Mouse (Mus musculus): ENCODE measurements at regions not wholly inside any gene's neighbourhood (a gene's known extent, or its start where the extent isn't known, plus 50 kb on each side); places are given as distances from the start of the nearest gene placed in this dataset.

DNA sequence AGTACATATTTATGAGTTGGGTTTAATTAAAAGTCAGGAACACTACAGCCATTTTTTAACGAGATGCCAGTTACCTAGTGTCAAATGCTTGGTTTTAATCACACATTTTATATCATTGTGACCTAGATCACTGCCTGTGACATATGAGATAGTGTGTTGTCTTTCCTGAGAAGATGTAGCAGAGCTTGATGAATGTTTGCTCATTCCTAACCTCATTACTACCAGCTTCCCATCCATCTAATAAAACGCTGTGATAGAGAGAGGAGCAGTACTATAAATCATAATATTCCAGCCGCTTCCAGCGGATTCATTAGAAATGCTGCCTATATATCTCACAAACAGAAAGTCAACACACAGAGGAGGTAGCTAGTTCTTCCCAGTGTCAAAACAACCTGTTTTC, 163.6 kb downstream of the Aldoart1 start:
- no peak for DNase-seq

DNA sequence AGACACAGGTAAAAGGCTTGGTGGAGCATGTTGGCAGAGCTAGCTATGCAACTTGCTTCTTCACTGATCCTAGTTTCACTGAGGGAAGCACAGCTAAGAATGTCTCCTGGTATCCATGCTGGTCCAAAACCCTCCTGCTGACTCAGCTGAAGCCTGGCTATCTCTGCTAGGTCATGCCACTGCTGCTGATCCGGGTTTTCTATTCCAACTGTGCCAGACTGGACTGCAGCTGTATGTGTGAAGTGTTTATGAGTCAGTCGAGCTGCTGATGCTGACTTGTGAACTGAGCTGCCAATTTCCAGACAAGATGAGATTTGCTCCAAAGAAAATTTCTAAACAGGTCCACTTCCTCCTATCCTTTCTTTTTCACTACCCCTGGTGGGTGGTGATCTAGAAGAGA, 178.4 kb downstream of the Aldoart1 start:
- no peak for DNase-seq

DNA sequence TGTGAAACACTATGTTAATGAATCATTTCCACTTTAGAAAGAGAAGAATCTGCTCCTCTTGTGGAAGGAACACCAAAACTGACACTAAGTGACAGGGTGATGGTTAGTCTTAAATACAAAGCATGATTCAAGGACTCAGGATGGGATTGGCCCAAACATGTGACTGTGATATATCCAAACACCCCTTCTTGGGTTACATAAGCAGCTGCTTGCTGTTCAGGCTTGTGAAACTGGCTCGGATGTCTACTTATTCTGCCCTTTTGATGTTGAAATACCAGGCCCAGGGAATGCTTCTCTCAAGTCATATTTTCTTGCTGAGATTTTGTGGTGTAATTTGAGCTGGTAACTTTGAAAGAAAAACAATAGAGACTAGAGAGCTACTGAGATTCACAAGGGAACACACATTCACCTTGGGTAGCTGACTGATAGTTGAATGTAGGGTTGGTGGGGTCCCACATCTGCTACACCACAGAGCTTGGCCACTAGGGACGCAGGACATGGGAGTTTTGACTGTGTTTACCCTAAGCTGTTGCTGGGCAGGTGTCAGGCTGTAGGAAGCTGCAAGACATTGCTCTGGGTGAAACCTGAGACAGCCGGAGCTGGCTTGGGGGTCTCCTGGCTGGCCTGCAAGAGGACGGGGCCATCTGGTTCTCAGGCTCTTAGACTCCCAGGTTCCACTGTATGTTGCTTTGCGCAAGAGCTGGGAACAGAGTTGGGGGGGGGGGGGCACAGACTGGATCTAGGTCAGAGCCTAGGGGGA, 180.6 kb downstream of the Aldoart1 start:
- DNase-seq, result no peak

DNA sequence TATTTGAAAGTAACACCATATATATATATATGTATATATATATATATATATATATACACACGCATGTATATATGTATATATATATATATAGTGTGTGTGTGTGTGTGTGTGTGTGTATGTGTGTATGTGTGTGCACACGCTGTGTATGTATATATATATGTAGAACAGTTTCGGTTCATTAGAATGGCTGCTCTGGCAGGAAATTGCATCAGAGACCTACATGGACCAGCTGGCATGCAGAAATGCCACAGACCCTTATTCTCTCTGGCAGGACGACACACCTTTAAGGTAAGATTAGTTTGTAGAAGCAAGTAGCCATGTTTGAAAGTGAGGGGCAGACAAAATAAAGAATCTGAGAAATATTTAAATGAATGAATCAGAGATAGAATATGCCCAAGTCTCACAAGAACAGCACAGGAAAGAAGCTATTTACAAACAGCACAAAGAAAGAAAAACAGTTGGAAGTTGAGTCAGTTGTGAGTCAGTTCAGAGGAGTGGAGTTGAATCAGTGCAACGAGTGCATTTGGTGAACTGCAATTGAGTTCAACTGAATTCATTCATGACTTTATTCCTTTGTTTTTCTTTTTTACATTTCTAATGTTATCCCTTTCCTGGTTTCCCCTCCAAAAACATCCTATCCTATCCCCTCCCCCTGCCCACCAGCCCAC, 182.5 kb downstream of the Aldoart1 start:
- DNase-seq, result no peak

DNA sequence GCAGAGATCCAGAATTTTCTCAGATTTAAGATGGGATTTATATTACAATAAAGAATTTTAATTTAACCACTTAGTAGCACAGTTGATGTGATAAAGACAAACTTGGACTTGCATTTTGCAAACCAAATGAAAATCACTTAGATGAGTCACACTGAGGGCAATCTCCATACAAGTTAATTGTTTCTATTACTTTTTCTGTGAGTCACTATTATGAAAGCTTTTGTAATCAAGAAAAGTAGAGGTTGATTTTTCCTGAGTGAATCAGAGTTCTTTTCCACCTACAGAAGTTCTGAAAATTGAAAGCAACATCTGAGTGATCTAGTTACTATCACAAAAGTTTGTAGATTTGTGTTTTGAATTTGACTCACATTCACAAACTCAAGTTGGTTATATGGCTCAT, 188.1 kb downstream of the Aldoart1 start:
- DNase-seq, result no peak

DNA sequence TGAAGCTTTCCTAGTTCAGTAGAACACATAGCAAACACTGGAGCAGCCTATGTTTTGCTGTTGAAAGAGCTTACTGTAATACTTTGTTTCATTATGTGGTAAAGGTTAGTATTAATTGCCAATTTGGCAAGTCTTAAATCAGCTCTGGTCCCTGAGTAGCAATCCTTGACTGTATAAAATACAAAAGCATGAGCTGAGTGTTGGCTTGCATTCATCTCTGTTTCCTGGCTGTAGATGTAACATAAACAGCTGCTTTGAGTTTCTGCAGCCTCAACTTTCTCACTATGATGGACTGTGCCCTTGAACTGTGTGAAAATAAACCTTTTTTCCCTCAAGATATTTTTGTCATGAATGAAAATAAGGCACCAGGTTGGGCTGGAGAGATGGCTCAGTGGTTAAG, 190.0 kb downstream of the Aldoart1 start:
- DNase-seq, result no peak

DNA sequence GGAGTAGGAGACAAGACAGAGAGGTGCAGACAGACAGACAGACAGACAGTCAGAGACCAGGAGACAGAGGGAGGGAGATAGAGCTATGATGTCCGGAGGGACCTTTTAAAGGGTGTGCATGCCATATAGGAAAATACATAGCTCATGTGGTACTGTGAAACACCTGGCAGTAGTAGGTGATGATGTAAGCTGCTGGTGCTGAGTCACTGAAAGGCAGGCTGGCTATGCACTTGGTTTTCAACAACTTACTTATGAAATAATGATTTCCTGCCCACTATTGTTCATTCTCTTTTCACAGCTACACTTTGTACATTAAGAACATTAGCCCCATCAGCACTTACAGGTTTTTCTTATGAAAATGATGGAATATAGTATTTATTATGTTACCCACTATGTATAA, 196.2 kb downstream of the Aldoart1 start:
- no peak for DNase-seq

DNA sequence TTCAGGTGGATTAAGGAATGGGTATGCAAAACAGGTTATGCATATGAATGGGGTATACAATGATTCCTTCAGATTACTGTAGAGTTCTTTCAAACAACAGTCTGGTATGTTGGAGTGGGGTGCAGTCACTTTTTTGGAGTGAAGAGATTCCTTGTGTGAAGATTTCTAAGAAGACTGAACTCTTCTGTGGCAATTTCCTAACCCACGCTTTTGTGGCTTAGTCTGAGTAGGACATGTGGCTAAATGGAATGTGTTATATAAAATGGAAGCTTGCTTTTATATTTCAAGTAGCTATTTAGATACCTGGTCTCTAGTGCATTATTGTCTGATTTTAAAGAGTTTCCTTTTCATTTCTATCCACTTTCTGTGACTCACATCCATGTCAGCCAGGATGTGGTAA, 205.3 kb downstream of the Aldoart1 start:
- no peak for DNase-seq

DNA sequence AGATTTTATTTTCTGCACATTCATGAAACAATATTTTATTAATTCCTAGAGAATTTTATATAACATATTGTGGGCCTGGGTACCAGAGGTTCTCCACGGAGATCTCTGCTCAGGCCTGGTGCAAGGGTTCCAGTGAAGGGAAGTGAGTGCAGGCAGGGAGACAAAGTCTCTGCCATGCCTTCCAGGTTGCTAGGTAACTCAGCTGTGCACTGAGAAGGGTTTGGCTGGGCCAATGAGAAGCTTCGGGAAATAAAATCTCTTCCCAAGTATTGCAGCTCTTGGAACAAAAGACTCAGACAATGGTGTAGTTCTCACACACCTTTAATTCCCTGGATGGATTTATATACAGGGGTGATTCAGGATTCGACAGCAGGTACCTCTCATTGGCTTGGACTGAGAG, 223.0 kb downstream of the Aldoart1 start:
- no peak for DNase-seq

DNA sequence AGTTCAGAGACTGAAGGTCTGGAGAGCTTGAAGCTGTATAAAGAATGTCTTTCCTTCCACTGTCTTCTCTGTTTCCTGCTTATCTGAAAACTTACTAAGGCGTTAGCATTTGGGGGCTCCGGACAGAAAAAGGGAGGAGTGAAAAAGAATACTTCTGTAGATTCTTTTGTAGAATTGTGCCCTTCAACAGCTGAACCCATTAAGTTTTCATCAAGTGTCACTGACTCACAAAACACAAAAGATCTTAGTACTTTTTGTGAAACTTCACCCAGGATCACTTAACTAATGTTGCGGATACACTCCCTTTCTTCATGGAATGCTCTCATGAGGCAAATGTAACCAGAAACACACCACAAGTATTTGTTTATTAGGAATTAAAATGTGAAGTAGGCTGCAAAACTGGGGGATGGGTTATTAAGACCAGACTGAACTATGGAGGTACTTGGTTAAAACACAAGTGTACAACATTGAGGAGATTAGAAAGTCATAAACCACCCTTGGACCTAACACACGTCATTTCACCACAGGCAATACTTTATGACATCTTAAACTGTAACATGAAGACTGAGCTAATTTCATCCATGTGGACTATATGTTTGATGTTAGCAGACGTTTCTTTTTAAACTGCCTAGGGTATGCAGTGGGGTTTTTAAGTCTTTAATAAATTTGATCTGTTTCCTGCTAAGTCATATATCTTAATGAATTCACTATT, 225.1 kb downstream of the Aldoart1 start:
- DNase-seq, result no peak

DNA sequence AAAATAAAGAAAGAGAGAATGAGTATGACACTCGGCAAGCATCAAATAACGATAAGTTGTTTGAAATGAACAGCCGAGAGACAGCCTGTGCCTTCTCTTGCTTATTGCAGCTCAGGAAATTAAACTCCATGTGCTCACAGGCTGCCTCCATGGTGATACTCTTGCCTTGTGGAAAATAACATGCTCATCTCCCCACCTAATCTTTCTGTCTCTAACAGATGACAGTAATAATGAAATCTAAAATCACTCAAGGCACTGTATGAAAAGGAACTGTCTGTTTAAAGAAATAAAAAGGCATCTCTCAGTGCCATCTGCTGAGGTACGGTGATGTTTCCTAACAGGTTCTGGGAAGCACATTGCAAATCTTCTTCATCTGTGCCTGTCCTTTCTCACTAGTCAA, 247.3 kb downstream of the Aldoart1 start:
- no peak for DNase-seq

DNA sequence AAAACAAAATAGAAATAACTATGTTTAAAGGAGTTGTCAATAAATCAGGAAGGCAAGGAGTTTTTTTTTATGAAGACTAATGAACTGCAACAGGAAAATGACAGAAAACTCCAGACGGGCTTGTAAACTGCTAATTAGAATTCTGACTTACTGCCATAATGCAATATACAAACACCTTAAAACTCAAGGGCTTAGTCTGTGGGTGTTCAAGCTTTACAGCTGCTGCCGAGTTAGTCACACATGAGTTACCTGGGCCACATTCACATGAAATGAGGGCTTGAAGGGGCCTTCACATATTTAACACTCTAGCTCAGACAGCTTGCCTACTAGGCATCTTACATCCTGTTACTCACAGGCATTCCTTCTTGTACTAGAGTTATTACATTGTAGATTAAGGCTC, 256.9 kb downstream of the Aldoart1 start:
- DNase-seq, result no peak

DNA sequence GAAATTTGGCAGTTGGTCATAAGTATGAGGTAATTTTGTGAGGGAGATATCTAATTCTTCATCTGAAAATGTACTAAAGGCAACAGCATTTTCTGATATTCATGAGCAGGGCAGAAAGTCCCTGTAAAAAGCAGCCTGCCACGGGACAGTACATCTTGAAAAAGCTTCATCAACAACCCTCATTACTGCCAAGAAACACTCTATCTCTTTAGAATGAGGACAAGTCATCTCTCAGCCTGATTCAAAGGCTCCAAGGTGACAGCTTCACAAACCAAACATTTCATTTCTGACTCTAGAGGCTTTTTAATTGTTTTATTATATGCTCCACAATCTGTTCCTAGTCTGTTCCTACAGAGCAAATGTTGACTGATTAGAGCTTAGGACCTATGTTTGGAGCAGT, 260.3 kb downstream of the Aldoart1 start:
- DNase-seq, result no peak

DNA sequence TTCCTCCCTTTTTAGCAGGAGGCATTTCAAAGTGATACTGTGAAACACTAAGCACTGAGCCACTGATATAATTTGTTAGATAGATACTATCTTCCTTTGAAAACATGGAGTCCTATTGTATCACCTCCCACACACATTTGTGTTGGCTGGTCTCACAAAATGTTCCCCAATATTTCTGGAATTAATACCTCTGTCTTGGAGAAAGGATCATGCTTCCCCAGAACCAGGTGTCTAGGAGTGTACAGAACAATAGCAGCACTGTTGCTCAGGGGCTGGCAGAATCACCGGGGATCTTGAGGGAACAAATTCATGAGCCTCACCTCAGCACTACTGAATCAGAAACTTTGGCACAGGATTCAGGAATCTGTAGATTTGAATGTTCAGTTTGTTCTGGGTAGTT, 277.5 kb downstream of the Aldoart1 start:
- no peak for DNase-seq

DNA sequence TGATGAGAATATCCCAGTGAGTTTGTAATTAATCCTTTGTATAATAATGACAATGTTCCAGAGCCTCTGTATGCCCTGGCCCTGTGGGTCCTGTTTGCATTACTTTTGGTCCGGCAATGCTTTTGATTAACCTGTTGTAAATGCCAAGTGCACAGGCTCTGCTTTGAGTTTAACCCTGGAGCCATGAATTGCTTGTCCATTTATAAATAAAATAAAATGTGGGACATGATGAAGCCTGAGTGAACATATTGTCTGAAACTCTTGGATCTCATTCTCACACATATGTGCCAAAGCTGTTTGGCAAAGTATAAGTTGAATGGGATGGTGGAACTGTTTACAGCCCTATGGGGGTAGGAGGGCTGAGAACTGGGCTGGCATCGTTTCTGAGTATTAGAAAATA, 280.5 kb downstream of the Aldoart1 start:
- no peak for DNase-seq

DNA sequence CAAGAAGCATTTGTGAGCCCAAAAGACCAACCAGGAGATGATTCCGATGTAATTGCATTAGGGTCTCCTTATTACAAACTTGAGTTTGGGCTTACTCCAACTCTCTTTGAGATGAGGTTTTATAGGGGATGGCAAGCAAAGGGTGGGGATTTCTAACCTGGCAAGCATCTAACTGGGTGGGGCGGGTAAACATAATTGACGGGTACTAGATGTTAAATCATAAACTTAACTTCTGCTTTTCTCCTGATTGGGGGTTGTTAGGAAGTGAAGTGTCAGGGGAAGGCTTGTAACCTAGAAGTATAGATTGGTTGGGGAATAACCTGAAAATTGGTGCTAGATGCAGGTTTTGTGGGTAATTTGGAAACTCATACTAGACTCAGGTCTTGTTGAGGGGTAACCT, 287.2 kb downstream of the Aldoart1 start:
- DNase-seq, result no peak

DNA sequence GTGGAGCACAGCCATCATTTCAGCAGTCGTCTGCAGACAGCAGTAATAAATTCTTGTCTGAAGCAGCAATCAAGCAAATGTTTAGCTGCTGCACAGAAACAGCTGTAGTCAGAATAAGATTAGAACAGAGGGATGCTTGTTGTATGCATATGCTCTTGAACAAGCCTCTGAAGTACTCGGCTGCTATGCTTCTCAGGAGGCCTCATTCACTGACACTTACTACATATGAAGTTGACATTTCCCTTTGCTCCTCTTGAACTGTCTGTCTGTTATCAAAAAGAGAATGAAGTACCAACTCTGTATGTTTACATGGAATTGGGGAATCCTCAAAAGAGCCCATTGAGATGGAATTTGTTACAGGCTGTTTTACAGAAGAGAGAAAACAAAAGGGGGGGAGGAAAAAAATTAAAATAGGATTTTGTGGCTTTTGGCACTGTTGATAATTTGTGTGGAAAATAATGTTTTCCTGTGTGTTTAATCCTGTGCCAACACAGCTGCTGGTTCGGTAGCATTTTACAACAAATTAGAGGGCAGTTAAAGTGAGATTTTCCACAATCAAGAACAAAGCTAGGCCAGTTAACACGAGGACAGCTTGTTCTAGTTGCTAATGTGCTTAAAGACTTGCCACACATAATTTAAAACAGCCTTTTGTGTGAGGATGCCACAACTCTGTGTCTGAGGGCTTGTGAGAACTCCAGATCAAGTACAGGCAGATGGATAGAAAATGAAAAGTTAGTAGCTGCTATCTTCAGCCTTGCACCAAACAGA, 289.3 kb downstream of the Aldoart1 start:
- no peak for DNase-seq

DNA sequence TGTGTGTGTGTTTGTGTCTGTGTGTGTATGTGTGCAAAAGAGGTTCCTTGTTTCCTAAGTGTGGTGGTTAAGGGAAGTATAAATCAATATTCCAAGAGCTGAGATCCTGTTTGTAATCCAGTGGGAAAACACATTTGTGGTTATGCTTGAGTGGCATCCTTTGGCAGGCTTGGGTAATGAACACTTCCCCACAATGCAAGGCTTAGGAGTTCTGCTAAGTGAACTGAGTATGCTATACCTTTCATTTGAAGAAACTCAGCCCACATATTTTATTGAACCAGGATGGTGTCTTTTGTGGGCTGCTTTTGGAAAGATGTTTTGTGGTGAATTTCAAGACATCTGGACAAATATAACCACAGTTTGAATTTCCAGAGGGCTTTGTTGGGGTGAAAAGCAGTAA, 298.2 kb downstream of the Aldoart1 start:
- DNase-seq, result no peak

DNA sequence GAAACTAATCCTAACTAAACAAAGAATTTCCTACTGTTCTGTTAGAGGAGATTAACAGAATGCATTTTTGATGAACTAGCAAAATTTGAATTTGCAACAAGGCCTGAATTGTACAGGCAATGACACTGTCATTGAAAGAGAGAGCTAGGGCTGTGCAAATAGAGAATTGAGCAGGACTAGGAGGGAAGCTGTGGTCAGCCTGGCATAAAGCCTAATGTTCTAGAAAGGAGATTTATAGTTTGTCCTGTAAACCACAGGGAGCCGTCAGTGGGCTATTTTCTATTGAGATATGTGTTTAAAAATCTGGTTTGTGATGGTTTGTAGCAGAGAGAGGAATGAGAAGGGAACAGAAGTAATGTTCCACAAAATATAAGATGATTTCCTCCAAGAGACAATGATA, 317.9 kb downstream of the Aldoart1 start:
- DNase-seq, result no peak

DNA sequence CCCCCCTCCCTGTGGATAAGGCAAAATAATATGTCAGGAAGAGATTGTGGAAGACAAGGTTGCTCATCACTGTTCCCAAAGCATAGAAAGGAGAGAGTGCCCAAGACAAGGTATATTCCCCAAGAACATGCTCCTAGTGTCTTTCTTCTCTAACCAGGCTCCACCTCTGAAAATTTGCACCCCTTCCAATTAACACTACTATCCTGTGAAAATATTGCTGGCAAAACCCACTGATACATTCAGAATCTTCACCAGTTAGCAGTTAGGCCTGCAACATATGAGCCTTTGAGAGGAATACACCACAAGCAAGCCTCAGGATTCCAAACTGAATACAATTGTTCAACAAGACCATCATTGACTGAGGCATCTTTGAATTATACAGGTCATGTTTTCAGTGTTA, 323.9 kb upstream of the Tle1 start:
- DNase-seq, result no peak

DNA sequence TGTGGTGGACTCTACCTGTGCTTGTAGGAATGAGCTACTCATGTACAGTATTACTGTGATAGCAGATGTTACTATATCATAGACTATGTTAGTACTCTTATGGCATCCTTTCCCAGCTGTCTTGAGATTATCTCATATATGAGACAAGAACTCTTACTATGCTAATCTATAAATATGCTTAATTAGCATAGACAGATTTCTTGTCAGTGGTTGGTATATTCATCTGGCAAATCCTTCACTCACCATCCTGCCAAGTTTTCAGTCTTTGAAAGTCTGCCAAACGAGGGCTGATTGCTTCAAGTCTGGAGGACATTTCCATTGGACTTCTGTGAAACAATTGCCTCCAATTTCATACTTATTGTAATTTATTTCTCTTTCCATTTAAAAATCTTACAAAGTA, 323.4 kb upstream of the Tle1 start:
- no peak for DNase-seq

DNA sequence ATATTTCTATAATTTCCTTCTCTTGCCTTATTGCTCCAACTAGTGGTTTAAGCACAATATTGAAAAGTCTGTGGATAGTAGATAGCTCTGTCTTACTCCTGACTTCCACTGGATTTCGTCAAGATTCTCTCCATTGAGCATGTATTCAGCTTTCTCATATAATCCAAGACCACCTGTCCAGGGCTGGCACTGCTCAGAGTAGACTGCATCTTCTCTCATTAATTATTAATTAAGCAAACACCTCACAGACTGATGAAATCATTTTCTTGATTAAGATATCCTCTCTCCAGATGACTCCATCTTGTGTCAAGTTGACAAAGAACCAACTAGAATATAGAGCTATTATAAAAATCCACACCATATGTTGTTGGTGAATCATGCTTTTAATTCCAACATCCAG, 310.5 kb upstream of the Tle1 start:
- no peak for DNase-seq

DNA sequence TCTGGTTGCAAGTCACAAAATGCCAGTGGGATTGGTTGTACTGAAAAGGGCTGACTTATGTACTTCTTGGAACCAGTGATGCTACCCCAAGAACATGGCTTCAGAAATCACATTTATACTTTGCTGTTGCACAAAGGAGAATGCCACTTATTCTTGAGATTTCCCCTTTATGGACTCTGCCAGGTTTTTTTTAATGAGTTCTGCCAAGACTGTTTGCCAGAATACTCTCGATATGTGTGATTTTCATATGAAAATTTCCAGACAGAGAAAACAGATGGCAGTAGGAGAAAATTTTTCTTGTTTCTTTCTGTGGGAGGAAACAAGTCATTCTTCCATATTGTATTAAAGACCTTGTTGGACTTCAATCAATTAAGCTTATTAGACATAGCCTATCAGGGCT, 281.0 kb upstream of the Tle1 start:
- no peak for DNase-seq

DNA sequence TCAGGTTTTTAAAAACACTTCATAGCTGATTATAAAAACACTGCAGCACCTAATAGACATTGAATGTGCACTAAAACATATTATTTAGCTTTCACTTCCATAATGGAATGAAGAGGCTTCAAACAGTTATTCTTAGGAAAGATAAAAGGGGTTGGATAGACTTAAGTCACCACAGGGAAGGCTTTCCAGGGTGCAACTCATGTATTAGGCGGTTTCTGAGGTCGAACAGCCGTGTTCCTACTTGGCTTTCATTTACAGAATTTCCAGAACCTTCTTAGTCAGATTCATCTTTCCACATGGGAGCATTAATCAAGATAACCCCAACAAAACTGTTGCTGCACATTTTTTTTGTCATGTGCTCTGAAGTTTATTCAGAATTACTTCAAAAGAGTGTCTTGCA, 279.8 kb upstream of the Tle1 start:
- no peak for DNase-seq

Data from kidney, adult 8-10 months (tissue).